Mouse (Mus musculus): ENCODE results near the gene Ablim2.

- no peak for TF ChIP-seq CTCF (IDR thresholded peaks at IDR 0.05; ENCODE audit: low read depth, low read length)
- no peak for TF ChIP-seq POLR2A (IDR thresholded peaks at IDR 0.05; ENCODE audit: borderline replicate concordance, low read depth, low read length)
These were observed 103.8 kb downstream of the Ablim2 start for GRCm38 (mm10) chr5:35861456-35861855.
